Mouse (Mus musculus) CH12.LX (cell line): Measurements from ENCODE around the gene Dab2.

Experiments
- CHD1 ChIP-seq: IDR thresholded peaks from 2 replicates; pipeline ENCODE4 v1.6.1; 2012; ENCODE audit warnings: low read depth, low read length, improper control_type of control experiment, inconsistent platforms
- CTCF ChIP-seq, 2 experiments: IDR thresholded peaks in 1 of 2; conservative IDR thresholded peaks in 1 of 2; 2 replicates each; pipeline ENCODE4 v1.5.1; 2011 to 2012; ENCODE audit warnings: low read depth in 2 of 2, low read length in 2 of 2, improper control_type of control experiment in 1 of 2, inconsistent platforms in 1 of 2, mild to moderate bottlenecking in 1 of 2, moderate library complexity in 1 of 2
- ELF1 ChIP-seq: IDR thresholded peaks from 2 replicates; pipeline ENCODE4 v1.6.1; 2014; ENCODE audit warnings: low read depth, mild to moderate bottlenecking, inconsistent platforms, low read length, improper control_type of control experiment
- JUND ChIP-seq: conservative IDR thresholded peaks from 2 replicates; pipeline ENCODE4 v1.6.1; 2011; ENCODE audit warnings: low read depth, low read length, improper control_type of control experiment
- MAX ChIP-seq: IDR thresholded peaks from 2 replicates; pipeline ENCODE4 v1.6.1; 2011; ENCODE audit warnings: low read length, improper control_type of control experiment
- MXI1 ChIP-seq: IDR thresholded peaks from 2 replicates; pipeline ENCODE4 v1.6.1; 2011; ENCODE audit warnings: mild to moderate bottlenecking, low read depth, low read length, improper control_type of control experiment
- MYC ChIP-seq: IDR thresholded peaks from 2 replicates; pipeline ENCODE4 v1.6.1; 2011; ENCODE audit warnings: low read depth, mild to moderate bottlenecking, improper control_type of control experiment, low read length
- POLR2A ChIP-seq: IDR thresholded peaks from 2 replicates; pipeline ENCODE4 v1.6.1; 2011; ENCODE audit warnings: low read depth, mild to moderate bottlenecking, improper control_type of control experiment, low read length
- RAD21 ChIP-seq: IDR thresholded peaks from 2 replicates; pipeline ENCODE4 v1.6.1; 2011; ENCODE audit warnings: low read depth, mild to moderate bottlenecking, low read length, improper control_type of control experiment, moderate library complexity
- TBP ChIP-seq: conservative IDR thresholded peaks from 2 replicates; pipeline ENCODE4 v1.6.1; 2011; ENCODE audit warnings: low read depth, low read length, improper control_type of control experiment
- USF1 ChIP-seq: IDR thresholded peaks from 2 replicates; pipeline ENCODE4 v1.6.1; 2014; ENCODE audit warnings: low read depth, mild to moderate bottlenecking, inconsistent platforms, low read length, improper control_type of control experiment
- ZC3H11A ChIP-seq: IDR thresholded peaks from 2 replicates; pipeline ENCODE4 v1.6.1; 2012; ENCODE audit warnings: low read depth, mild to moderate bottlenecking, inconsistent platforms, low read length, improper control_type of control experiment
- ZKSCAN1 ChIP-seq: IDR thresholded peaks from 2 replicates; pipeline ENCODE4 v1.6.1; 2012; ENCODE audit warnings: low read depth, inconsistent platforms, low read length, improper control_type of control experiment, borderline replicate concordance

- TF ChIP-seq USF1, result no peak
- no peak for TF ChIP-seq MAX
- peak in 1 of 2 experiments; percentile 50; a peak in 2 of 4 replicates for TF ChIP-seq CTCF (conservative IDR thresholded peaks at IDR 0.05 in 1 of 2, IDR thresholded peaks at IDR 0.05 in 1 of 2; ENCODE audit: low read depth in 2 of 2, low read length in 2 of 2)
- TF ChIP-seq MYC, result no peak
- TF ChIP-seq TBP, result no peak
- TF ChIP-seq MXI1, result no peak
- TF ChIP-seq ZKSCAN1, result no peak
- TF ChIP-seq CHD1, result no peak
- TF ChIP-seq POLR2A, result no peak
- no peak for TF ChIP-seq ZC3H11A
- TF ChIP-seq JUND, result no peak
- no peak for TF ChIP-seq ELF1
- no peak; the same call in 1 of the 2 replicates for TF ChIP-seq RAD21
Measured at GRCm38 (mm10) chr15:6468845-6469244, 169.3 kb downstream of the Dab2 start.
